Mouse (Mus musculus) brain, embryonic 14.5 days (tissue): ENCODE measurements at regions not wholly inside any gene's neighbourhood (a gene's known extent, or its start where the extent isn't known, plus 50 kb on each side); places are given as distances from the start of the nearest gene placed in this dataset.

ENCODE experiments used
- CTCF ChIP-seq: fragments of 200-500 bp; IDR thresholded peaks from 2 replicates; pipeline ENCODE4 v1.5.1; 2012; ENCODE audit warnings: inconsistent platforms, mild to moderate bottlenecking, moderate library complexity, borderline replicate concordance; ENCODE audit not compliant: insufficient read depth, insufficient read length; ENCODE audit errors: extremely low read depth
- POLR2A ChIP-seq: fragments of 200-500 bp; IDR thresholded peaks from 2 replicates; pipeline ENCODE4 v1.6.1; 2012; ENCODE audit warnings: mild to moderate bottlenecking, inconsistent platforms, borderline replicate concordance; ENCODE audit not compliant: poor library complexity, insufficient read depth, insufficient read length, severe bottlenecking; ENCODE audit errors: extremely low read depth

DNA sequence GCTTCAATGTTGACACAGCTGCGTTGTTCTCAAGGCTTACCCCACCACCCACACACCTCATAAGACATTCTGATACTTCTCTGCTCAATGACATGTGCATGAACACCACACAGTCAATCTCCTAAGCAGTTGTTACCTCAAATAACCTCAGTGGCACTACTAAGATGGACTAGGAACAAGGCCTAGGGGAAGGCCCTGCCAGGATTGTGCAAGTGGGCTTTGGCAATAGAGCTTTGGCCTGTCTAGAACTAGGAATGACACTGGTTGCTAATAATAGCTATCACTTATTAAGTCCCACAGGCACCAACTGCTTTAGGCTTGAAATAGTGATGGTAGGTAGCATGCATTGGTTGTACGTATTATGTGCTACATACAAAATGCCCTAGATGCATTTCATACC lies 169.7 kb upstream of the Nabp1 start:
- TF ChIP-seq CTCF, result no peak
- no peak for TF ChIP-seq POLR2A
